Mouse (Mus musculus) frontal cortex, postnatal 25 days (tissue): ENCODE data around the gene Olfr547.
"Not testable (repeated sequence)": the region's sequence is repeated elsewhere in the genome, so short reads cannot be mapped to it uniquely, and the experiment has no call there.

ENCODE experiments used
- DNase-seq, 2 experiments: peaks; one replicate each; pipeline ENCODE4 v3.0.0; 2022; ENCODE audit warnings: low spot score in 2 of 2

Olfr547 gene

DNA sequence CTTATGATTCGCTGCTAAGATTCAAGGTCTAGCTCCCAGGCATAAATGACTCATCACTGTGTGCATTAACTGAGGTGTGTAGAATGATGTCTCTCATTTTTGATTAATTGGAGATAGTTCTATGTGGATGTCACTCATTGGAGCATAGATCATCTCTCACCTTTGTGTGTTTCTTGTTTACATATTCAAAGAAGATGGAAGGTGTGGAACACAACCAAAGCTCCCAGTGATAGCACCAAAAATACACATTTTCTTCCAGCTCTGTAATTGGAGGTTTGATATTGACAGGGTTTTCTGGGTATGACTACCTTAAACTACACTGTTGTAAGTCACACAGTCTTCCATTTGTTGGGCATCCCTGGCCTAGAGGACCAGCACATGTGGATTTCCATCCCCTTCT lies at the start of gene Olfr547:
Gene Olfr547 (plus strand): TSS at position 301 of the 400 bp plus-strand sequence.
- no peak for DNase-seq

DNA sequence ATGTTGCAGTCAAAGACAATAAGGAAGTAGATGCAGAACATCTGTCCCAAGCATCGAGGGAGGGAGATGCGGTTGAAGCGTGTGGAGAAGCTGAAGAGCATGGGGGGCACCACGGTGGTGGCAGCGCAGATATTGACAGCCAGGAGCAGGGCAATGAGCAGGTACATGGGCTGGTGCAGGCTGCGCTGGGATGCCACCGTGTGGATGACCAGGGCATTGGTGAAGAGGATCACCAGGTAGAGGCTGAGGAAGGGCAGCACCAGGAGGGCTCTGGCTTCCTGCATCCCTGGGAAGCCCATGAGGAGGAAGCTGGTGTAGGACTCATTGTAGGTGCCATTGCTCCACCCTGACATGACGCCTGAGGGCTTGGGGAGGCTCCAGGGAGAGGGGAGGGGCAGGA lies 49.8 kb upstream of the Olfr547 start:
- not testable (repeated sequence) for DNase-seq

DNA sequence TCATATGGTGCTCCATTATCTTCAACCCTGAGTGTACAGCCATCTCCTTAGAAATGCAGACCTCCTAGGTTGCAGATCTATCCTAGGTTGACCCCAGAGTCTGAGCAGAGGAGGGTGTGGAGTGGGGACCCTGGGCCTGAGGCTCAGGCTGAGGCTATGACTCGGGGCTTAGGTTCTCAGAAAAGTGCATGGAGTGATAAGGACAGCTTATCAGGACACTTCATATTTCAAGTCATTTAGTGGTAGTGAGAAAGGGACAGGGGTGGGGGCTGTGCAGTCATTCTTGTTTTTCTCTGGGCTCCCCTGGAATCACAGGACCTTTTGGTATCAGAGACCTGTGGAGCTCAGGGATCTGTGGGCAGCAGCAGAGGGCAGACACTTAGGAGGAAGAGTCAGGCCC lies 48.4 kb upstream of the Olfr547 start:
- no peak for DNase-seq

DNA sequence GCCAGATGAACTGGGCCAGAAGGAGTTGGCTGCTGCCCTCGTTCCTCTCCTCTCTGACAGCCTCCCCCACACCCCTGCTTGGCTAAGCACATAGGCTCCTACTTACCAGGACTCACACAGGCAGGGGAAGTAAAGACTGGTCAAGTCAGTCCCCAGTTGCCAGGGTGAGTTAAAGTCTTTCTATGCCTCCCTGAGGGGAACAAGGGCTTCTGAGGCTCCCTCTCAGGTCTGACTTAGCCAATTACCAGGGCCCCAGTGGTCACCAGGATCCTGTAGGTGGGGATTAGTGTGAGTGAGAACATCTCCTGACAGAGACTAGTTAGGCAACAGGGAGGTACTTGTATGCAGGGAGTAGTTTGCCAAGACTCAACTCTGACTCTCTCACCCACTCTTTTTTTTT lies 46.4 kb upstream of the Olfr547 start, which contains the start of gene Olfr544:
Gene Olfr544 (minus strand): TSS at position 153 of the 400 bp plus-strand sequence.
- no peak for DNase-seq

DNA sequence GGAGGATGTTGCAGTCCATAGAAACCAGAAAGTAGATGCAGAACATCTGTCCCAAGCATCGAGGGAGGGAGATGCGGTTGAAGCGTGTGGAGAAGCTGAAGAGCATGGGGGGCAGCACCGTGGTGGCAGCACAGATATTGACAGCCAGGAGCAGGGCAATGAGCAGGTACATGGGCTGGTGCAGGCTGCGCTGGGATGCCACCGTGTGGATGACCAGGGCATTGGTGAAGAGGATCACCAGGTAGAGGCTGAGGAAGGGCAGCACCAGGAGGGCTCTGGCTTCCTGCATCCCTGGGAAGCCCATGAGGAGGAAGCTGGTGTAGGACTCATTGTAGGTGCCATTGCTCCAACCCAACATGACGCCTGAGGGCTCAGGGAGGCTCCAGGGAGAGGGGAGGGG lies 40.1 kb upstream of the Olfr547 start:
- DNase-seq = not testable (repeated sequence)

DNA sequence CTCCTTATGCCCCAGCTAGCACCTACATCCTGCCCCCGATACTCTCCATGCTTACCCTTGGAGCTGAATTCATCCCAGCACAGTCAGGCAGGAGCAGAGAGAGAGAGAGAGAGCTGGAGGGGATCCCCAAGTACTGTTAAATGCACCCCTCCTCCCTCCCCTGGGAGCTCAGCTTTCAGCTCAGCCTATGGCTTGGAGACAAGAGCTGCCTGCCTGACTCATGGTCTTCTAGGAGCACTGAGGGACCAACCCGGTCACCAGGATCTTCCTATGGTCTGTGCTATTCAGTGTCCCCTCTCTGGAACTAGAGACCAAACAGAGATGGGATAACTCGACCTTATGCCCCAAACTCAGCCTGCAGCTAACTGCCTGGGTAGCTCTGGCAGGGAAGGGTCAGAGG lies 35.1 kb upstream of the Olfr547 start, which contains the start of gene Olfr545:
Gene Olfr545 (minus strand): TSS at position 101 of the 400 bp plus-strand sequence.
- no peak for DNase-seq

DNA sequence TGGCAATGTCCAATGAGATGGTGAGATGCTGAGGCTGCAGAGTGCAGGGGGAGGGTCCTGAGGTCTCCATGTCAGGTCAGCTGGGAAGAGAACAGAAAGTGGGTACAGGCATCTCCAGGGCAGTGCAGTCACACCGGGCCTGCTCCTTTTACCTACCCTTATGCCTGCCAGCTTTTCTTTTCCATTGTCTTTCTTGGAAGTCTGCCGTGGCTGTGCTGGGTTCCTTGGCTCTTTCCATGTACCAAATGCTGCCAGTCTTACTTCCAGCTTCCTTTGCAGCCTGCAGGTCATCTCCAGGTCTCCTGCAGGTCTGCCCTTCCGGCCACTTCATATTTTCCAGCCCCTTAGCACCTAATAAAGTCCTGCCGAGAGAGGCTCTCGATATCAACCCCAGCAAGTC lies 32.6 kb upstream of the Olfr547 start:
- DNase-seq = no peak

DNA sequence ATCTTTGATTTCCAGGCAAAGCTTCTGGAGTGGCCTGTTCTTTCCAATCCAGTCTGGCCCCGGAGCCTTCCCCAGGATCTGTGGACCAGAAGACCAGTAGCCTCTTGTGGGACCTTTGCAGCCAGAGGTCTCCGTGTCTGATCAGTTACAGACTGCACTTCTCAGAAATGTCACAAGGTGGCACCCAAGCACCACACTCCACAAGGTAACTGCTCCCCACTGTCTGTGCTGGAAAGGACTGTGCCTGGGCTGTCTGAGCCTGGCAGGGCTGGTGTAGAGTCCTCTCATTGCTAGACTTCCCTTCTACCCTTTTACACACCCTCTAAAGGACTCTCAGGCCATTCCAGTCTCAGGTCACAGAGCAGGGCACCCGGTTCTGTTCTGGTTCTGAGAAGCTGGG lies 27.7 kb upstream of the Olfr547 start:
- DNase-seq = peak; percentile 70 to 81

DNA sequence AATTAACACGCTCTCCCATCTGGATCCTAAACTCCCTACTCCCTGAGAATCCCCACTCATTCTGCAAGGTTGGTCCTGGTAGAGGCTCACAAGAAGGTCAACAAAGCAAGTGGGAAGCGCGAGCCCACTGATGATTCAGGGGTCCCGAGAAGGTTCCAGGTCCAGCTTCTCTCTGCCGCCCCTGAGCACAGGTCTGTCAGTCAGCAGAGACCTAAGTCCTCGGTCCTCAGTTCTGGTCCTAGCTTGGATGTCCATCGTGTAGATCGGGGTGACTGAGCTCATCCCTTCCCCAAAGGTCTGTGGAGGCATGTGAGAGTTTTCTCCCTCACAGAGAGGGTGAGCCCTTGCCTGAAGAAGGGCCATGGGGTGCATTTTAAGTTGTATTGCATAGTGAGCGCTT lies 26.5 kb upstream of the Olfr547 start:
- no peak for DNase-seq

DNA sequence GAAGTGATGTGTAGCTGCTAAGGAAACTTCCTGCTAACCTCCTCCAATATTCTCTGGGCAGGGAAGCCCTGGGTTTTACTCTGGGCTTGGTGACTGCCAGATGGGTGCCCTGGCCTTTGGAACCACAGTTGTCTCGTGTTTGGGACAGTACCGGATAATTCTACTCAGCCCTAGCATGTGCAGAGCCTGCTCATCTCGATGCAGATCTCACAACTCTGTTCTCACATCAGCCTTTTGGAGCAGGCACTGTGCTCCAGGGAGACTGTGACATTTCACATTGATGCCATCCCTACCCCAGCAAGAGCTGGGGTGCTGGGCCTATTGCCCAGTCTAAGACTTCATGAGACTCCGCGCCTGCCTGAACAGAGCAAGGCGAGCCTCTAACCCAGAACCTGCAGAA lies 25.9 kb upstream of the Olfr547 start:
- no peak for DNase-seq

DNA sequence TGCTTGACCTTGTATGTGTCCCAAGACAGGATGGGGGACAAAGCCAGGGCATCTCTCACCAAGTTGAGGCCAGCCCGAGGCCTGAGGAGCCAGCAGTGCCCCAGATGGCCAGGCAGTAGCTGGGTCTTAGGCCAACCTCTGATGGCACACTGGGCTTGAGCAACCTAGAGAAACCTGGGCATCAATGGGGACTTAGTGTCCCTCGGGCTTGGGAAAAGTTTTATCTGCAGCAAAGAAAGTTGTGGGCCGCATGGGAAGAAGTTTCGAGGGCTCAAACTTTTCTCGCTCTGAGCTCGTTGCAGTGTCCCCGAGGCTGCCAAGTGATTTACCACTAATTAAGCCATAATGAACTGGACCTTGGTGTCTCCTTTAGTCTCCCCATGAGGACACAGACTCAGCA lies 24.8 kb upstream of the Olfr547 start:
- DNase-seq = no peak

DNA sequence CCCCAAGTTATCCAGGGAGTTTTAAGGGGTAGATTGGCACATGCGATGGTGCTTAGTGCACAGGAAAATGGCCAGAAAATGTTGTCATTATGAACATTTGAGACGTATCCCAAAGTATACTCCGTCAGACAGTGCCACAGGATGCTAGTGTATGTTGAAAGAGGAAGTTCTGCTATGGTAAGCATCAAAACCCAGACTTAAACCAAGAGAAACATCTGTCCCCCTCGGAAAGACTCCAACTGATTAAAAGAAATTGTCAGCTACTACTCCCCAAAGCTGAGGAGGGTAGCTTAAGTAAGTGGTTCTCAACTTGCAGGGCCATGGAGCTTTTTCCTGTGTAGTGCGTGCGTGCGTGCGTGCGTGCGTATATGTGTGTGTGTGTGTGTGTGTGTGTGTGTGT lies 22.6 kb upstream of the Olfr547 start:
- DNase-seq = no peak

DNA sequence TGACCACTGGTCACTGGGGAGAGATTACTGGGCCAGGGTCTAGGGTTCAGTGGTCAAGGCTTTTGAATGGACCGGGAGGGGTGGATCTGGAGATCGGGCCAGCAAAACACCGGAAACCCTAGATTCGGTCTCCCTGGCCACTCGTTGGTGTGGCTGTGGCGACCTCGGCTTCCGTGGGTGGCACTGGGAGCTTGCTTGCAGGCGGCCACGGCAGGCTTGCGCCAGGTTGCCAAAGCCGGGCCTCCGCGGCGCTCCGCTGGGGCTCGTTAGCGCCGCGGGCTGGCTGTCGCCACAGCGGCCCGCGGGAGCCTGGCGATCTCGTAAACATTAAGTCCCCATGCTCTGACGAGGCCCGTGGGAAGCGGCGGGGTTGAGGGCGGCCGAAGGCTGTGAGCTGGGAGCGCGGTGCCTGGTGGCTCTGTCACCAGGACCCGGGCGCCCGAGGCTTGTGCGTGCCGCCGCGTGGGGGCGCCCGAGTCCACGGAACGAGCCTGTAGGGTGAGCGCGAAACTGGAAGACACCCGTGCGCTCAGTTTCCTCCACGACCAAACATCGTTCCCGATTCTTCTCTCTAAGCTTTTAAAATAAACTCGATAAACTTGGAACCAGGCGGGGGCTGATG lies 21.6 kb upstream of the Olfr547 start:
- peak; percentile 81 to 82 for DNase-seq

DNA sequence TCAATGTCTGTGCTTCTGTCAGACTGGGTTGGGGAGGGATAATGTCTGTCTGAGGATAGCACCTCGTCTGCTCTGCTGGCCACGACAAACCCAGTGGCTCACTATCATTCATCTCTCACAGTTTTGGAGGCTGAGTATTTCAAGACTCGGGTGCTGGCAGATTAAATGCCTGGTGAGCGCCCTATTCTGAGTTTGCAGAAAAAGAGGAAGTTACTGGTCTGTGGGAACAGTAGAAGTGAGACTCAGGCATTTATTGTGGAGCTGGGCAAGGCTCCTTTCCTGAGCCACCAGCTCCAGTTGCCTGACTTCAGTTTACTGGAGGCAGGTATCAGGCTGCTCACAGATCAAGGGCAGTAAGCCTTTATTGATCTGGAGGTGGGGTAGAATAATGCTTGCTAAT lies 20.4 kb upstream of the Olfr547 start:
- no peak for DNase-seq

DNA sequence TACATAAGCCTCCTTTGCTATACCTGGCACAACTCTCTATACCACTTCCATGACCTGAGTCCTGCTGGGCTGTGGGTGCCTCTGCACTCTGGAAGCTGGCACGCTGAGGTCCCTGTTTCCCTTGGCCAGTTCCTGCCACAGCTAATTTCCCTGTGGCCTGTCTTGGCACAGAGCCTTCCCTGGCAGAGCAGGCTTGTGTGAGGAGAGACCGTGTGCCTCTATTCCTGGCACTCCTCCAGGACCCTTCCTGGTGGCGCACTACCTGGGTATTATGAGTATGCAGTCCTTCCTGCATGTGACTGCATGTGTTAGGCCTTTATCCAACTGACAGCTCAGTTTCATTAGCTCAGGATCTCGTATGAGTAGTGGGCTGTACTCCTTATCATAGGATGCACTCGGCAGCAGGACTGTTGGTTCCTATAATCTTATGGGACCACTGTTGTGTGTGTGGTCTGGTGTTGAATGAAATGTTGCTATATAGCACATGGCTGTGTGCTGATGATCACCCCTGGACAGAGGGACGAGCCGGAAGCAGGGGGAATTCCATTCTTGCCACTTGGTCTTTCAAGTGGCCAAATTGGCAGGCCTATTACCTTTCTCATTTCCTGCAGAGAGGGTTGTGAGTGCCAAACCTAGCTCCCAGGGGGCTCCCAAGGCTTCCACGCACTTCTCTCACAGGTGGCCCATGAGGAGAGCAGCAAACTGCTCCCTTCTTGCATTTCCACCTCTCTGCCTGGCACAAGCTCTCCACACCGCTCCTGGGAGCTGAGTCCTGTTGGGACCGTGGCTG lies 18.1 kb upstream of the Olfr547 start:
- no peak for DNase-seq

DNA sequence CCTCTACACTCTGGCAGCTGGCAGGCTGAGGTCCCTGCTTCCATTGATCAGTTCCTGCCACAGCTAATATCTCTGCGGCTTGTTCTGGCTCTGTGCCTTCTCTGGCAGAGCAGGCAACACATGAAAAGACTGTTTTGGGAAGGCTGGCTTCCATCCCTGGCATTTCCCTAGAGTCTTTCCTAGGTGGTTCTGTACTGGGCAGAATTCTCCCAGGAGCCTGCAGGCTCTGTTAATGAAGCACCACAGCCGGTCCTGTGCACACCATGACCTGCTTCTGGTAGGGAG lies 17.6 kb upstream of the Olfr547 start:
- DNase-seq = no peak

DNA sequence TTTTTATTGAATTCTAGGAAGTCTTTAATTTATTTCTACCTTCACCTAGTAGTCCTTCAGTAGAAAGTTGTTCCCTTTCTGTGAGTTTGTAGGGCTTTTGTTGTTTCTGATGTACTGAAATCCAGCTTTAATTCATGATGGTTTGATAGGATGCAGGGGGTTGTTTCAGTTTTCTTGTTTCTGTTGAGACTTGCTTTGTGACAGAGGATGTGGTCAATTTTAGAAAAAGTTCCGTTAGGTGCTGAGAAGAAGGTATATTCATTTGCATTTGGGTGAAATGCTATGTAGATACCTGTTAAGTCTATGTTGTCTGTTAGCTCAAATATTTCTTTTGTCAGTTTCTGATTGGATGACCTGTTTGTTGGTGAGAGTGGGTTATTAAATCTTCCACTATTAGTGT lies 5.5 kb upstream of the Olfr547 start:
- DNase-seq = no peak

DNA sequence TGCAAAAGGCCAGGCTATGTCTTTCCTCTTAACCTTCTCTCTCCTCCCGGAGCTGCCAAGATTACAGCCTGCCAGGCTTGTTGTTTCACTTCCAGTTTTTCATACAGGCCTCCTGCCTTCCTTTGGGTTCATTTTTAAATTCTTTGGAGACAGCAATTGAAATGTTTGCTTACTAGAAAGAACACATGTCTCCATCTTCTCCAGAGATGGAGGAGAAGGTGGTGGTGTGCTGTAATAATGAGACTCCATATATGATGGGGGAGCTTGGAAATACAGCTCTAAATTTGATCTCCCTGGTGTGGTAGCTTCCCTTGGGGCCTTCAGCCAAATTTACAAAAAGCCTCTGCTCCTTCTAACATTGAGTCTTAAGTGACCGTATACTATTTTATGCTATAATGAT lies 6.0 kb downstream of the Olfr547 start, which contains the start of gene Olfr548-ps1:
Gene Olfr548-ps1 (plus strand): TSS at position 301 of the 400 bp plus-strand sequence.
- no peak for DNase-seq

DNA sequence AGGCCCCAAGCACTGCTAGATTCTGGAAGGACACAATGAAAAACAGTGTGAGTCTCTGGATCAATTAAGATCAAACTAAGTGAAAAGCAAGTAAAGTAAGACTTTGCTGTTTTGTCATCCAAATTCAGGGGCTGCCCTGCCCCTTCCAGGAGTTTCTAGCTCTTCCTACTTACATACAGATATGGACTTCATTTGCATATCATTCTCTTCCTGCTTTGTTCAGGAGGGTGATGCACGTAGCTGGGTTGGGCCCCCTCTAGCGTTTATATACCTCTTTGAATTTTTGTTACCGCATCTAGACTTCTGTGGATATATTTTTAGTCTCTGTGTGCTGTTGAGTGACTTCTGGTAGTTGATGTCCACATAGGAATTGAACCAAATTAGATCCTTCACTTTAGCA lies 6.7 kb downstream of the Olfr547 start:
- no peak for DNase-seq

DNA sequence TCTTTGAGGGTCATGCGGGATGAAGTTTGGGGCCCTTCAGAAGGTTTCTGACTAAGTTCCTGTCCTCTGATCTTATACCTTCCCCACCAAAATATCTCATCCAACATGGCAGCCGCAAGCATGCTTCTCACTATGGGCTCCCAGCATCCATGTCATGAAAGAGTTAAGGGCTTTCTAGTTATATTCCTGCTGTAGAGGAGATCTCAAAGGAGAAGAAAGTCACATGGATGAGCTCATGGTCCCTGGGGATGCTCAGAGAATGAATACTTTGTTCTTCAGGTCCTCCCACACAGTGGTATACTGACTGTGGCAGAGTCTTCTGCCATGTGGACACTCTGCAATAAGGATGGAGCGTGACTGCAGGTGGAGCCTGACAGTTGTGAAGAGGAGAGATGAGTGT lies 15.0 kb downstream of the Olfr547 start, which contains the start of gene Olfr549:
Gene Olfr549 (plus strand): TSS at position 301 of the 400 bp plus-strand sequence.
- no peak for DNase-seq

DNA sequence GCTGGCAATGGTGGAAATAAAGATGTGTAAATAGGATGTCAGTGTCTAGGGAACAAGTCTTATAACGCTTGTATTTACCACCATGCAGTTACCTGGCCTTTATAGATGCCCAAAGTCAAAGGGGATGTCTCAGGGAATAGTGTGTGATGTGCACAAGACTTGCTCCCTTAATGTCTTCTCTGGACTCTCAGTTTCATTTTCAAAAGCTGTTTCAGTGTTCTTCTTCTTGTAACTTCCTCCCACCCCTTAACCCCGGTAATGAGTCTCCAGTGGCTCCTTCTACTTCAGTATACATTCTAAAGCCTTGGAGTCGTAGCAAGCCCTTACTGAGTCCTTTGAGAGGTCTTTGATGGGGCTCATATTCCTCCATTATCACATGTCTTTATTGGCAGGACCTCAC lies 18.7 kb downstream of the Olfr547 start:
- no peak for DNase-seq

DNA sequence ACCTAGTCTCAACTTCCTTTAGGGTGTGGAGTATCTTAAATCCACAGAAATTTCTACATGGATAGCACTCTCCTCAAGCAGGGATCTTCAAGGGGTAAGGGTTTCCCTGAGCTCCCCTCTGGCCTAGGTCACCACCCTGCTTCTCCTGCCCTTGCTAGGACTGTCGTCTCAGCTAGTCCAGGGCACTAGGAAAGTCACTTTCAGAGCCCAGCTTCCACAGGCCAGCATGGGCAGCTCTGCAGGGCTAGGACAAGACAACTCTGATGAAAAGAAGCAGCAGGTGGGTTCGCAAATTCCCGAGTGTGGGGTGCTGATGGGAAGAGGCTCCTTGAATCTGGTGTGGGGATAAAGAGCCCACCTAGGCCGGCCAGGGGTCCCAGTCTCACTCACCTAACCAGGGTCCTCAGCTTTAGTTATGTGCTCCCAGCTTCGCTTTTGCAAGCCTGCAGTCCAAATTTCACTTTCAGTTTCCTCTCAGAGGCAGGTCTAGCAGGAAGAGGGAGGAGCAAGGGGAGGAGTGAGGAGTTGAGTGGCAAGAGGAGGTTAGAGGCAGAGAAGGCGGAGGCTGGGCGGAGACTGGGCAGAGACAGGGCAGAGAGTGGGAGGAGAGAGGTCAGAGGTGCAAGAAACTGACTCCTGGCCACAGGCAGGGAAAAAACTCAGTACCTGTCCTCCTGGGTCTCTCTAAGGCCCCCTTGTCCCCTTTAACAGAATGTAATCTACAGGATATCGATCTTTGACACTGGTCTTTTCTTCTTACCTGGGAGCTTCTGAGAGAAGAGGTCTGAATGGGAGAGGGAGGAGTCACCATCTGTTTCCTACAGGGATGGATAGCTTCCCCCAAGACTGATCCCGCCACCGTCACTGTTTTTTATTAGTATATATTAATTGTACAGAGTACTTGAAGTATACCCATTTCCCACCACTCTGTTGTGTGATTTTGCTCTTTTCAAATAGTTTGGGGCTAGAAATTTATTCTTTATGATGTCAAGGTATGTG lies 30.7 kb downstream of the Olfr547 start, which contains the start of gene Trim21:
Gene Trim21 (minus strand): TSS at position 488 of the 999 bp plus-strand sequence.
- peak in 1 of 2 experiments; percentile 37 for DNase-seq
